Mouse (Mus musculus) embryo, embryonic 11 days (tissue): Measurements from ENCODE around the gene Gm11444.

Experiments
- DNase-seq: peaks from one replicate; pipeline ENCODE4 v3.0.0-alpha.2; 2015

The Gm11444 gene

DNA sequence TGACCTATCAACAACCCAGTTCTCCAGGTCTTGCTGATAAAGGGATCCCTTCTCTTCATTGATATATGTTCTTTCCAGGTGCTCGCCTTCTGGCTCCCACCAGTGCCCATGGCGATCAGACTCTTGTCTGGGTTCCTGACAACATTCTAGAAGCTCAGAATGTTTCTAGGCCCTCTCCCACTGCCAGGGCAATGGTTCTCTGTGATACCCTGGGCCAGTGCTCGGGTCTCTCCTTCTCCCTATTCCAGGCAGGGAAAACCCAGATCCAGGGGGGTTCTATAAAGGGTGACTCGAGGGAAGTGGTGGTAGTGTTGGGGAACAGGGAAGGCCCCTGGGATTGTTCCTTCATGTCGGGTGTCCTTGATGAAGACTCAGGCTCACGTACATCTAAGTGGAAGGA is at the start of gene Gm11444:
TSS of gene Gm11444 (minus strand) at position 101 of the 400 bp plus-strand sequence.
- no peak for DNase-seq

DNA sequence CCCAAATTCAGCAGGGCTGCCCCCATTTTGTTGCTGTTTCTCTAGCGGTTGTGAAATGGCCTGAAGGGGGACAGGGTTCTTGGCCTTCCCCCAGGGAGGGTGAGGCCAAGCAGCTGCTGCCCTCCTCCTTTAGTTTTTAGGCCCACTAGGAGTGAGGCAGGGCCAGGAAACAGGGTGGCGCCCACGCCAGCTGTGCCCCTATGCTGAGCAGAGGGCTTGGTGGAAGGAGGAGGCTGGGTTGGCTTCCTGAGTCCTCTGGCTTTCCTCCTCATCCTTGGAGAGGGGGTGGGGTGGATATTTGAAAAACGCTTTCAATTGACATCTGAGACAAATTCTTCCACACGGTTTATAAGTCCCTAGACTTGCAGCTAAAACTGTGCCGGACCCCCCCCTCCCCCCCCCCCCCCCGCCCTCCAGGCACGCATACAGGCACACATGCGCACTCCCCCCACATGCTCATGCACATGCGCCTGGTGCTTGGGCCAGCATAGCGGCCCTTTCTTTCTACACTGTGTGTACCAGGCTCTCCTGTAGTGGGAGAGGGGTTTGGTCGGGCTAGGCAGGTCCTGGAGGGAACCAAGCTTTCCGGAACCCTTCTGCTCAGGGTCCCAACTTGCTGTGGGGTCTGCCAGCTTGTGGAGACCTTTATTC is 46.3 kb upstream of the Gm11444 start:
- DNase-seq = peak; percentile 29

DNA sequence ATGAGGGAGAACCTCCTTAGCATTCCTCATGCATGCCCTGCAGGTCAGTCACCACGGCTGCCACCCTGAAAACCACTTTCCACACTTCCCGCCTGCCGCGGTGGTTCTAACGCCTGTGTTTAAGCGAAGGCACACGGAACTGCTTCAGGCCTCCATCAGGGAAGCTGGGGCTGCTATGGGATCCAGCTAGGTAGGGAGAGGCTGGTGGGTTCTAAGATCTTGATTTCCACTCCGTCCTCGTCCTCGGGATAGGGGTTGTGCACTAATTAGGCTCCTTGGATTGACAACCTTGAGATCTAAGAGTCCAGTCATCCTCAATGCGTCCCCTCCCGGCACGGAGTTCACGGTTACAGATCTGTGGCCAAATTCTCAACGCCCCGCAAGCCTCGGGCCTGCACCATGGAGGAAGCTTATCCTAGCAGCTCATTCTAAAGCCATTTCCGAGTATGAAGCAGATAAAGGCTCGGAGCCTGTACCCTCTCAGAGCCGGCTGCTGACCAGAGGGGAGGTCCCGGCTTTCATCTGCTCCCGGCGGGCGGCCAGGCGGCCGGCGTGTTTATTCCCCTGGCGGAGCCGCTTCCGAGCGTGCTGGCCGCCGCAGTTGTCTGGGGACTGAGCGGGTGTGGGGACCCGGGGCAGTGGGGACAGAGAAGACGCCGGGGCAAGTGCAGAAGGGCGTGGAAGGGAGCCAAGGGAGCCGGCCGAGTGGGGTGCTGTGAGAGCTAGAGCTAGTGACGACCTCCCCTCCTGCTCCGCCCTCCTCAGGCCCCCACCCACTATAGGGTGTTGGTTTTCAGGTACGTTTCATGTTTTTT is 44.8 kb upstream of the Gm11444 start:
- peak; percentile 62 for DNase-seq

DNA sequence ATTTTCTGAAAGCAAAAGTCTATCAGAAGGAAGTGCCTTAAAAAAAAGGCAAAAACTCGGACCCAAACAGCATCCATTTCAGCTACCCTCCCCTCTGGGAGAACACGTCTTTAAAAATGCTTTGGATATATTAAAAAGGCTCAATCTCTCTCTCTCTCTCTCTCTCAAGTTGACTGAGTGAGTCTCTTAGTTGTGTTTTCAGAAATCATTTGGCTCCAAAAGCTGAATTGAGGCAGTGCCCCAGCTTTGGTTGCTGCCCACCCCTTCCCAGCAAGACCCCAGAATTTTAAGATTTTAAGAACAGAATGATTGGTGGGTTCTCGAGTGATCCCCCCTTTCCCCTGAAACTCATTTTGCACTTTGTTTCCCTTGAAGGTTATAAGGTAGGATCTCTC is 44.0 kb upstream of the Gm11444 start:
- no peak for DNase-seq

DNA sequence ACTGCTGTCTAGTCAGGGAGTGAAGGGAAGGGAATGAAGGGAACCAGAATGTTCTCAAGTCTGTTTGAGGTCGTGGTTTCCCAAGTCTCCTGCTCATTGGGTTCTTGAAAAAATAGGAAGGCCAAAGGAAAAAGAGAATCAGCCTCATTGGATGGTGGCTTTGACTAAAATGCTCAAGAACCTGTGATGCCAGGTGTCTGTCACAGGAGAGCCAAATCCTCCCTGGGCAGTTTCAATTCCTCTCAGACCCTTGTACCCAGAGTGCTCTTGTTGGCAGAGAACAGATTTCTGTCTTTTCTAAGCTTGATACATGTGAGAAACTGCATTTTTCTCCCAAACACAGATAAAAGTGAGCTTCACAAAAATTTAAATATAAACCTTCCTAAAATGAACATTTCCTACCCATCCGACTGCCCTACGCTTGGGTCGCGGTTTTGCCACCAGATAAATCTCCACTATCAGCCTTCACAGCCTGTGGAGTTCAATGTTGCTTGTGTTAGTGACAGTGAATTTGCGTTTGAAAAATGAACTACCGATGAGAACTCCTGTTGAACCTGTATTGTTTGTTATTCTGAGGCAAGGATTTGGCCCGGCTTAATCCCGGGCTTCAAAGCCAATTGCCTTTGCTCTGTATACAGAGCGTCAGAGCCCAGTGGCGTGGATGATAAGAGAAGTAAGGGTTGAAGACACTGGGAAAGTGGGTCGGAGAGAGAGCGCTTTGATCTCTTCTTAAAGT is 43.4 kb upstream of the Gm11444 start:
- peak; percentile 46 for DNase-seq

DNA sequence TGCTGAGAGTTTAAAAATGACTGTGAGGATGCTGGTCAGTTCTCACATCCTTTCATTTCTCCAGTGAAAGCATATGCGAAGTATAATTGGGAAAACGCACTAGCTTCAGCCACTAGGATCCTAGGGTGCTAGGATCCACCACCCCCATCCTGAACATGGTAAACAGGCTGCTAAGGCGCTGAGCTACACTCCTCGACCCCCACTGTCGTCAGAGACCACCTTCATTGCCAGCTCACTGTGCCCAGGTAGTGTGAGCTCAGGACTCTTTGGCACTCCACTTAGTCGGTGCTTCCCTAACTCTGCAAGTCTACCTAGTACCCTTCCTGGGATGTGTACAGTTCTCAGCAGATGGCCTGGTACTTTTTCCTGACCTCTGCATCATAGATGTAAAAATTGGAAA is 42.6 kb upstream of the Gm11444 start:
- peak; percentile 19 for DNase-seq

DNA sequence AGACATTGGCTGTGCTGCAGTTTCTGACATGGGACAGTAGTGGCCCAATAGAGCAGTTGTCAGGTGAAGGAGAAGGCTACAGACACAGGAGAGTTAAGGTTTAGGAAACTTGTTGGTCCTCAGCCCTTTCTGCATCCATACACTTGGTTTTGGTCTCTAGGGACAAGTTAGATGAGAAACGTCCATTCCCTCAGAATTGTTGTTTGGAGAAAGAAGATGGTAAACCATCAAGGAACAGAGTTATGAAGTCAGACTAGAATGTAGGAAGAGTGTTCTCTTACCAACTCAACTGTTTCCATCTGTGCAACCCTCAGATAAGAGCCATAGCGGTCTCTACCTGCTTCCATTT is 41.5 kb upstream of the Gm11444 start:
- peak; percentile 34 for DNase-seq

DNA sequence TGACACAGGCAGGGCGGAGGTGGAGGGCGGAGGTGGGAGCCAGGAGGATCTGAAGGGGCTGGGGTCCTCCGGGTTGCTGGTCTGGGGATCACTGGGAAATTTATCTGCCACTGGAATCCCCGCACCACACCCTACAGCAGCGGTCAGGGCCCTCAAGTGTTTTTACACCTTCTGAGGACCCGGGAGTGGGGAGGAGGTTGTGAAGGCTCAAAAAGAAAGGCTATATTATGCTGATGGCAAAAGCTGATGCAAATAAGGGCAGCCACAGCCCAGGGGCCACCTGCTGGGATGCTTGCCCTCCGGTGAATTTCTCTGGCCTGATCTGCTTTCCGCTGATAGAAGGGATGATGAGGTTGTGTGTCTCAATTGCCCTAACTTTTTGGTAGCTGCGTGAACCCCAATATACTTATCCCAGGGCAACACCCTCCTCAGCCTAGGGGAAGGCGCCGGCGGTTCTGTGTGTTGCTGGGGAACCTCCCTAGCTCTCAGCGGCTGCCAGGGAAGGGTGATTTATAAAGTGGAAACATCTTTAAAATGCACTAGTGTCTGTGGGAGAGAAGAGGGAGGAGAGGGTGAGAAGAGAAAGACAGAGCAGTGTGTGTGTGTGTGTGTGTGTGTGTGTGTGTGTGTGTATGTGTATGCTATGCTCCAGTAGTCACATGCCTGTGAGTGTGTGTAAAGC is 41.0 kb upstream of the Gm11444 start:
- peak; percentile 28 for DNase-seq

DNA sequence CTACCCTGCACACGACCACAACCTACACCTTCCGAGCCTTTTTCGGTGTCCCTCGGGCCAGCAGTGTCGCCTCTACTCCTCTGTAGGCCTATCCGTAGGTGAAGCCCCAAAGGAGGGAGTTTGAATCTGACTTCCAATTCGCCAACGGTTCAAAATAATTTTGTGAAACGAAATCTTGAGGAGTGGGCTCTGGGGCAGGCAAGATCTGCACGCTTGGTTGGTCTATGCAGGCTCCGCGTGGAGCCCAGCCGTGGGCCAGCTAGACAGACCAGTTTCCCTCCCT is 40.4 kb upstream of the Gm11444 start:
- peak; percentile 37 for DNase-seq

DNA sequence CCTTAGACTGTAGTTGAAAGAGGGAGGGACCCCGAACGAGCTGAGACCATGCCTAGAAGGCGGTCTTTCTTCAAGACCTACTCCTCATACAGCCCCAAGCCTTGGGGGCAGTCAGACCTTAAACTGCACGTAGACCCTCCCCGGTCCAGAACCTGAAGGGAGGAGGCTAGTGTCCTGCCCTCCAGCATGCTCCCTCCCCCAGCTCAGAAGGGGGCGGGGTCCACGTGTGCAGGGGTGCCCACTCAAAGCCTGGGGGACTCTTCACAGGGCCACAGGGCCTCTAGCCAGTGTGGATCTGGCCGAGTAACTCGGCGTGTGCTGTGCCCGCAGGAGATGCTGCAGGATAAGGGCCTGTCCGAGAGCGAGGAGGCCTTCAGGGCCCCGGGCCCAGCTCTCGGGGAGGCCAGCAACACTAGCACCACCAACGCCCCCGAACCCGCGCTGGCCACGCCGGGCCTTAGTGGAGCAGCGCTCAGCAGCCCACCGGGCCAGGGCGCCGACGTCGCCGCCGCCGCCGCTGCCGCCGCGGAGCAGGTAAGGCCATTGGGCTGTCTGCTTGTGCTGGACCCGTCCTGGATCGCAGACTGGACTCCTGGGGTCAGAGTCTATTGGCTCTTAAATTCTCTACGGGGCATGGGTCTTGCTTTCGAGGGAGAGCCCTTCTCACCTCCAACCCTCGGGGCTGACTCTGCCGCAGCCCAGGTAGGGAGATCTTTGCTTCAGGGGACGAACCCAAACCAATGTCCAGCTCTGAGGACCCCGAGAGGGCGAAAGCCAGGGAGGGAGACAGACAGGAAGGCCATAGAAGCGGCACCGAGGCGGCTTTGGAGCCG is 39.8 kb upstream of the Gm11444 start:
- DNase-seq = peak; percentile 42

DNA sequence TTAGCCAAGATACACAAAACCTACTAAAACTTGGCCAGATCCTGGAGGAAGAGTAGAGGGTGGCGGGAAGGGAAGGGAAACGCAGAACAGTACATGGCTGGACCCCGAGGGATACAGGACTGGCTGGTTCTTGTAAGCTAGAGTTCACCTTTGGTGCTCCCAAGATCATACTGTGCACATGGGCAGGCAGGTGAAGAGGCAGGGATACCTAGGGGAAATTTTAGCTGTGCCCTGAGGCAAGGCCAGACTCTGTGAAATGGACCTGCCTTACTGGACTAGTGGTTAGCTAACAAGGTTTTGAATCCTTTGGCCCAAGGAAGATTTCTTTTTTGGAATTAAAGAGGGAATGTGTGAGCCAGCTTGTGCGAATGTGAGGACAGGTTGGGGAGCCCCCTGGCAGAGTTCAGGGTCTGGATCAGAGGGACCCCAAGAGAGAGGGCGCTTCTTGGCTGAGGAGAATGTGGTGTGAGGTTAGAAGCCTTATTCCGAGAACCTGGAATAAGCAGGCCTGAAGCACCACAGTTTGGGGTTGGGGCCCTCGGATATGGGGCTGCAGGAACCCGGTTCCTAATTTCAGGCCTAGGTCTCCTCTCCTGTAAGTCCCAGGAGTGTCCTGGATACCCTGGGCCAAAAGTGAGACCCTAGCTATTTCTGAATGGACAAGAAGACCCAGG is 39.1 kb upstream of the Gm11444 start:
- DNase-seq = no peak

DNA sequence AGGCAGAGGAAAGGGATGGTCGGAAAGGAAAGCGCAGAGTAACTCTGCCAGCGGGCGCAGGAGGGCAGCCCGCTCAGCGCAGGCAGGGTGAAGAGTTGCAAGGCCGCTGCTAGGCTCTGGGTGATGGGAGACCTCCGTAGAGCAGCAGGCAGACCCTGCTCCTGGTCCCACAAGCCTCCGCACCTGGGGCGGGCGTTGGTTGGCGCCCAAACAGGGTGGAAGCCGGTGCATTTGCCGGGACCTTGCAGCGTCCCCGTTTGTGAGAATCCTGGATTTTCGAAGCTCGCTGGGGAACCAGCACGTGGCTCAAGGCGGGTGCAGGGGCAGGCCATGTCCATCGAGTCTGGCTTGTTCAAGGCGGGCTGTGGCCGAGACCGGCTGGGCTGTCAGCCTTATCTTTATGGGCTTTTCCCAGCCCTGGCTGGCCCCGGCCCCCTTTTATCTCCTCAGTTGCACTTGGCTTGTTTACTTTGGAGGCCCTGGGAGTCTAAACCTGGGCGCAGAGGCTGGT is 38.4 kb upstream of the Gm11444 start:
- peak; percentile 64 for DNase-seq

DNA sequence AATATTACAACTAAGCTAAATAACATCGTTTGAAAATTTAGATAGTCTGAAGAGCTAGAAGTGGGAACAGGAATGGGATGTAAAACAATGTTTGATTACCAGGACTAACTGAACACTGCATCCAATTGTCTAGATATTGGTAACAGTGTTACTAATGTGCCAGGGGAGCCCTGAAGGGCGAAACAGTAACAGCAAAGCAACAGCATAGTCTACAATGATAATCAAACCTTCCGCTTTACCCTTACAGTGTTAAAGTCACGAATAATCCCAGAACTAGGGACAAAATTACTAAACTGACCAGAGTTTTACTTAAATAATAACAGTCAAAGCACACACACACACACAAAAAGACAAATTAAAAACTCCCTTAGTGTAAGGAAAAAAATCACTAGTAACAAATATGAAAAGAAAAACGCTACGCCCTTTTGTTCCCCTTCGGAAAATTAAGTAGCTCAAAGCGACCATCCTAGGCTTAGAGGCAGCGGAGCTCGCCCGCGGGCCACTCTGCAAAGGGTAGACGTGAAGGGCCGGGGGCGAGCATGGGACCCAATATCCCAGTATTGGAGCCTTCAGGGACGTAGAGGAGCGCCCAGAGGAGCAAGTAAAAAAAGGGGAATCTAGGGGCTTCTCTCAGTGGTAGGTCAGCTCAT is 37.8 kb upstream of the Gm11444 start:
- DNase-seq = peak; percentile 62

DNA sequence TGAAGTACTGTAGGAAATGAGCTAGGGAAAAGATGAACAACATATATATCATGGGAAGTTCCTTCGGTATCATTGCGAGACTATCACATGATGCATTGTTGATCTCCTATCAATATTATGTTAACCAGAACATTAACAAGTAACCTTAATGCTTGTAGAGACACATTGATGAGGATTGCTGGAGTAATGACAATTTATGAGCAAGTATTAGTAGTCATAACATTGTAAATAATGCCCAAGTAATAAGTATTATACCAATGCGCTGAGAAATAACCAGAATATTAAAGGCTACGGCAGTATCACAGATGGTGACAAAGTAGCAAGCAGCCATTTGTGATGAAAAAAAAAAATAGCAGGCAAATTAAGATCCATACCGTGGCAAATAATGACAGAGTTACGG is 37.1 kb upstream of the Gm11444 start:
- DNase-seq = peak; percentile 16

DNA sequence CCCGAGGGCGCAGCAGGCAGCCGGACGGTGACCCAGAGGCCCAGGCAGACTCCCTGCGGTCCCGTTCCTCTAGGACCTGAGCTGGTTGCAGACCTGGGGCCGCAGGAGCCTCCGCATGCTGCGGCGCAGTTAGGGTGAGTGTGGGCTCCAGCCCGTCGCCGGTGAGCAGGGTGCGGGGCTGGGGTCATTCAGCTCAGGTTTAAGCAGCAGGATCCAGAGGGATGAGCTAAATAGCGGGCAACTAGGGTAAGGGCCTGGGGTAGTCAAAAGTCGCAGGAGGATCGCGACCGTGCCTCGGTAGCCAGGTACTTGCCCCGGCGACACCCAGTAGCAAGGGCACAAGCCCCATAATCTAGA is 36.3 kb upstream of the Gm11444 start:
- peak; percentile 47 for DNase-seq

DNA sequence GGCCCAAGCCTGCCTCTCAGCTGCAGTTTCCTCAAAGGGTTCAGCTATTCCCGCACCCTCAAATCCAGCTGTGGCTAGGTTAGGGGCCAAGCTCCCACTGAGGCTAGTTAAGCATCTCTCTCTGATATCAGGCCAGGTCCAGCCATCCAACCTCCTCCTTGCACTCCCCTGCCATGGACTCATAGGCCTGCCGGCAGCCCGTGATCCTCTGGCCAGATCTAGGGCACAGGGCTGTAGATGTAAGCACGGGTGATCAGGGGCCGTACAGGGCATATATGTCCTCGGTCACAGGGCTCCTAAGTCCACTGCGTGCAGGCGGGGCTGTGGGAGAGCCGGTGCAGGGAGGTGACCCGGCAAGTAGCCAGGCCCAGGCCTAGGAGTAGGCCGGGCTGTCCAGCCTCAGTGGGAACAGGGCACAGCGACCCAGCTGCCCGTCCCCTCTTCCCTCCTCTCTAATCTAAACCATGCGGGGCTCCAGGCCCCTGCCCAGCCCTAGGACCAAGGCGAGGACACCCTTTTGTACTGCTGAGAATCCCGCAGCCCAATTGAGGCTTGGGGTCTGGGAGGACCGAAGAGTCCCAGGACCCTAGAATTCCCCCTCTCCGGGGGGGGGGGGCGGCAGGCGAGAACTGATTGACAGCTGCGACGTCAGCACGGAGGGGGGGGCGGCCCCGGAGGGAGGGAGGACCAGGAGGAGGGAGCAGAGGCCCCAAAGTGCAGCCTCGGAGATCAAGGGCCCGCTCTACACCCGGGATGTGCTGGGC is 35.7 kb upstream of the Gm11444 start, which contains the start of gene Tbx4:
TSS of gene Tbx4 (plus strand) at position 758 of the 764 bp plus-strand sequence.
- no peak for DNase-seq

DNA sequence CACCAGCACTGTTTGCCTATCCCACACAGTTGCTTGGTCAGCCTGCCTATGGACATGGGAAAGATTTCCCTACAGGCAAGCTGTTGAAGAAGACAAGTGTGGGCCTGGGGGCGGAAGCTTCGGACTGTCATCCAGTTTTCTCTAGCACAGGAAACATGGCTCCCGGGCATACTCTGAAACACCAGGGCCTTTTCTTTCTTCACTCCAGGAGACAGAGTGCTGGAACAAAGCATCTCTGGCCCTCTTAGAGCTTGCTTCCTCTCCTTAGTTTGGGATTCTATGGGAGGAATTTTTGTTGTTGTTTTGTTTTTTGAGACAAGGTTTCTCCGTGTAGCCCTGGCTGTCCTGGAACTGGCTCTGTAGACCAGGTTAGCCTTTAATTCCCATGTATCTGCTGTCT is 34.4 kb upstream of the Gm11444 start:
- peak; percentile 10 for DNase-seq

DNA sequence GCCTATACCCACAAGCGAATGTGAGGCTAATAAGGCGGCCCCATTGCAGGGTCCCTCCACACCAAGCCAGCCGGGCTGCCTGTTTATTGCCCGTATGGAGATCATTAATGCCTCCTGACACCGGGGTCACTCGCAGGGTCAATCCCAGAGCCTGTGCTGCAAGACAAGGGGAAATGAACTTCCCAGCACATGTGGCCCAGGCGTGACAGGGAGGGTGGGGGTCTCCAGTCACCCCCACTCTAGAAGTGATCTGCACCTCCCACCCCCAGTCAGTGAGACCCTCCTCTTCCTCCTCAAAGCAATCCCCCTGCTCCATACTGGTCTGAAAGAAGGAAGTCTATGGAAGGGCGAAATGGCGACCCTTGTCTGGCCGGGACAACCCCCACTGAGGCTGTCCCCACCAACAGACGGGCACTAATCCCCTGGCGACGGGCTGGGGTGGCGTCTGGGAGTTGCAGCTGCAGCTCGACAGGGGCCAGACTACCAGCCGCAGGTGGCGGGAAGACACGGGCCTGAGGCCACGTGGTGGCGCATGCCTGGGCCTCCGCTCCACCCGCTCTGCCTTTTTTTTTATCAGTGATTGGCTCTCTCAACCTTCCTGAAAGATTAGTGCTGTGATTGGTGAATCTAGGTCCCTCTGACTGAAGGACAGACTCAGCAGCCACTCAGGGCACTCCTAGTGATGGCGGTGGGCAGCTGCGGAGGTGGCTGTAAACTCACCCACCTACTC is 26.1 kb upstream of the Gm11444 start:
- peak; percentile 74 for DNase-seq

DNA sequence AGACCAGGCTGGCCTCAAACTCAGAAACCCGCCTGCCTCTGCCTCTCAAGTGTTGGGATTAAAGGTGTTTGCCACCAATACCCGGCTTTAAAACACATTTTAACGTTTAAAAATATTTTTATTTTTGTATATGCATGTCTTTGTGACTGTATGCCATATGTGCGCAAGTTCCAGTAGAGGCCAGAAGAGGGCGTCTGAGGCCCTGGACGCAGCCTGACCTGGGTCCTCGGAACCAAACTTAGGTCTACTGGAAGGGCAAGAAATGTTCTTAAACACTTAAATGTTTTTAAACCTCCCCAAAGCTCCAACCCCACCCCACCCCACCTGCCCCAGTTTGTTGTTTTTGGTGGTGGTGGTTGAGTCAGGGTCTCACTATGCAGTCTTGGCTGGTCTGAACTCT is 14.2 kb upstream of the Gm11444 start:
- peak; percentile 32 for DNase-seq
